Mouse (Mus musculus): ENCODE measurements around the gene Kcnmb3.

Kcnmb3 gene

GRCm38 (mm10) chr3:32495088-32495770 is 3.2 kb upstream of the Kcnmb3 start:
- no peak for DNase-seq

DNA sequence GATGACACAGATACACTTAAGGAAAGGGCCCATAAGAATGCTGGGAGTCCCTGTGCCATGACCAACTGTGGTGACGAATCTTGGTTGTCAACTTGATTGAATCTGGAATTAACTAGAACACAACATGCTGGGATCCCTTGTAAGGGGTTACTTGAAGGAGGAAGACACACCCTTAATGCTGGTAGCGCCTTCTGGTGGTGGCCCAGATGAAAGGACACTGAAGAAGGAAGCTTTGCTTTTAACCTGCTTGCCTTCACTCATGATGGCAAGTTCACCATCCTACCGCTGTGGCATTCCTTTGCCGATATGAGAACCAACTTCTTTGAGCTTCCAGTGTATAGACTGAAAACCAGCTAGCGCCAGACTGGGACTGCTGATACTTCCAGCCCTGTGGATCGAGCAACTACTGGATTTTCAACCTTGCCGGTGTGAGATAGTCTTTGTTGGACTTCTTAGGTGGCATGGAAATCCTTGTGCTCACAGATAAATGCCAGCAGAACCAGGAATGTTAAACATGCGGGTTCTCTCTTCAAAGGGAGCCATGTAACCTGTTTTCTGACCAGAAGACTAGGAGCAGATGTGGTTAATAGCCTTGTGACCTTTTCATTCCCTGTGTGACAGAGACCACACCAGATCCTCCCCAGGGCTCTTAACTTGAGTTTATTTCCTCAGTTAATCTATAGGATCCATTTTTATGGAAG is 2.5 kb upstream of the Kcnmb3 start:
- no peak for DNase-seq

GRCm38 (mm10) chr3:32490928-32491315 is 1.1 kb downstream of the Kcnmb3 start:
- no peak for DNase-seq

DNA sequence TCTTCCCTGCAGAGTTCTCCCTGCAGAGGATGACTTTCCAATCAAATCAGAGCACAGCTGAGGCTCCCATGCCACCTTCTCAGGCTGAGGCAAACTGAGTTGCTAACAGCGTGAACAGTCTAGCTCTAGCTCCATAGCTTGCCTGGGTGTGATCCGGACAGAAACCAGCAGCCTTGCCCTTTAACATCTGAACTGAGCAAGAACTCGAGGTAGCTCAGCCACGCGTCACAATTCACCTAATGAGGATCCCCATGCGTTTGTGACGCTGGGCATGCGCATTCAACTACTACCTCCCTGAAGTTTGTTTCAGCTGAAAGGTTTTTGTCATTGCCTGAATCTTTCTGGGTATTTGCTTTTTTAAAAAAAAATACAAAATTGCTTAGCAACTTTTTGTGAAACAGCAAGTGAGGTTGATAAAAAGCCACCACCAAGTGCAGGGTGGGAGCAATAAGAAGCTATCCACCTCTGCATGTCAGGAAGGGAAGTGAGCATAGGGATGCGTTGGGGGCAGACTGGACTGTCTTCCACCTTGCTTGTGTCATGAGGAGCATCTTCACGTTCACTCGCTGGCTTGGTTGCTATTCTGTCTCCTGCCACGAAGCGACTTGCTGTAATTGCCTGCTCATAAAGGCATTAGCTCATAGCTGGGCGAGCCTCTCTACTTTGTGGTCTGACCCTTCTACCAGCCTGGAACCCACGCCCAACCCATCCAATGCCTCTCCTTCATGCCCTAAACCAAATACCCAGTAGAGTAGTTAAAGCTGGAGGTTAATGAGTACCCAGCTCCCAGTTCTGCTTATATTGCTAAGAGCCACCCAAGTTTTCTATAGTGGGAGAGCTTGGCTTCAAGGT is 1.7 kb downstream of the Kcnmb3 start:
- DNase-seq, result no peak

DNA sequence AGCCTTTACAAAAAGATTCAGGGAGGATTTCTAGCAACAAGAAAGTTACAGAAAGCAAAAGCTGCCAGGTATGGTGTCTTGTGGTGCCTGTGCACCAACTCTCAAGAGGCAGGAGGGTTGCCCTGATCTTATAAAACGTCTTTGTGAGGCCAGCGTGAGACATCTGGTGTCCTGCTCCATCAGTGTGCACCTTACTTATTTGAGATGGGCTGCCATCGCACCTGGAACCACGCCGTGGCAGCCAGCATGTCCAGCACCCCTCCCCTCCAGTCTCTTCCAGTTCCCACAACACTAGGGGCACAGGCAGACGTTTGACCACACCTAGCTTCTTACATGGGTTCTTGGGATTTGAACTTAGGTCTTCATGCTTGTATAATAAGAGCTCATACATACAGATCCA is 3.9 kb downstream of the Kcnmb3 start:
- no peak for DNase-seq

DNA sequence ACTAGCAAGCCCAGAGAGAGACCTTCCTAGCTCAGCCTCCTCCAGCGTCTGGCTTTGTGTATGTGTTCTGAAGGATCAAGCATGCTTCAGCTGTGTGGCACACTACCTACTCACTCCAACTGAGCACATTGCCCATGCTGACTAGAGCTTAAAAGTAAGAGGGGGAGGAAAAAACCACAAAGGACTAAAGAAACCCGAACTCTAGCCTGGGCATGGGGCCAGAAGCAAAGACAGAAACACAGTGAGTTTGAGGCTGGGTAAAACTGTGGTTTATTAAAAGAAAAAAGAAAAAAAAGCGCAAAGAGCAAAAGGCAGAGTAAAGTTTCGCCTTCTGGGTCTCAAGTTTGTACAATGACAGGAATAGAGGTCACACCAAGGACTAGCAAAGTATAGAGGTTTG is 5.5 kb downstream of the Kcnmb3 start:
- no peak for DNase-seq

DNA sequence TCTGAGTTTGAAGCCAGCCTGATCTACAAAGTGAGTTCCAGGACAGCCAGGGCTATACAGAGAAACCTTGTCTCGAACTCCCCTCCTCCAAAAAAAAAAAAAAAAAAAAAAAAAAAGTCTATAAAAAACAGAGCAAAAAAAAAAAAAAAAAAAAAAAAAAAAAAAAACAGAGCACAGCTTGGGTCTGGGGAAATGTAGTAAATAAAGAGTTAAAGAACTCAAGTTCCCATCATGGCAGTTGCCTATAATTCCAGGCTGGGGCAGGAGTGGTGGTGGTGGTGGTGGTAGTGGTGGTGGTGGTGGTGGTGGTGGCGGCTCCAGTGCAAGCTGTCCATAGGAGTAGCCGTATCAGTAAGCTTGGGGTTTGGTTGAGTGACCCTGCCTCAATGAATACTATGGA is 9.0 kb downstream of the Kcnmb3 start:
- no peak for DNase-seq

DNA sequence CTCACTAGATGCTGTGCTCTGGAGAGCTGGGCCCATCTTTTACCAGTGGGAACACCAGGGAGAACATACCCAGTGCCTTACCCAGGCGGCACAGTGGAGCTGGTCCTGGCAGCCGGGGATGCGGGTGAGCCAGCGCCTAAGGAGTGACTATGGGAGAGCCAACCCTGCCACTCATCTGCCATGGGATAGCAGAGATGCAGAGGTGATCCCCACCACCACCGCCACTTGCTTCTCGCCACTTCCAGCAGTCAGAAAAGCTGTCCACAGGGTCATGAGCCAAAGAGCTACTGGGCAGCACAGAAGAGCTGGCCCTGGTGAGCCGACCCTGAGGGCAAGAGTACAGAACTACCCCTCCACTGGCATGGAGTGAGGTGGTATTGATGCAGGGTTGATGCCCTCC is 12.1 kb downstream of the Kcnmb3 start:
- DNase-seq, result no peak

DNA sequence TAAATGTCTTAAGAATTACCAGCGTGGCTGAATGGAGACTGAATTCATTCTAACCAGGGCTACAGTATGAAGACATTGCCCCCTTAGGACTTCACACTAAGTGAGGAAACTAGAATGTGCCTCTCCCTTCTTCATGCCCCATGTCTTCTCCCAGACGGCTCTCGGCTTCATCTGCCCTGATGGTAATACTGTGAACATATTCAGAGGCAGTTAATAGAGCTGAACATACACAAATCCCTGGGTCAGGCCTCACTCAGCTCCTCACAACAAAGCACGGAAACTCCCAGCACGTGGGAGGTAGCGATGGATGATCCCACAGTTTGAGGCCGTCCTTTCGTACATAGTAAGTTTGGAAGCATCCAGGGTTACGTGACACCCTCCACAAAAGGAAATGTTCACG is 18.8 kb downstream of the Kcnmb3 start:
- no peak for DNase-seq

GRCm38 (mm10) chr3:32472191-32472900 is 19.7 kb downstream of the Kcnmb3 start:
- no peak for DNase-seq

DNA sequence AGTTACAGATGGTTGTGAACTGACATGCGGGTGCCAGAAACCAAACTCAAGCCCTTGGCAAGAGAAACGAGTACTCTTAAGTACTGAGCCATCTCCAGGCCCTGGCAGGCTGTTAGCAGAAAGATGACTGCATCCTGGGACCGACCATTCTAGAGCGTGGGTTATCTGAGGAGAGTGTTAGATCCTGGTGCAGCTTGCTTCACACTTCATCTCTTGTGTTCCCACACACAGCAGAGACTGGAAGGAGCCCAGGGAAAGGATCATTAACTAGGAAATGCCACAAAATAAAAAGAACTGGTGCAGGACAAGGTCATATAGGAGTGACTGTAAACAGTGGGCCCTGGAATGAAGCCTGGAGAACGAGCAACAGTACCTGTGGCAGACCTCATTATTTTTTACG is 20.9 kb downstream of the Kcnmb3 start:
- no peak for DNase-seq

- no peak for DNase-seq
Measured at GRCm38 (mm10) chr3:32470449-32470848, 21.6 kb downstream of the Kcnmb3 start.

- DNase-seq, result no peak
Measured at GRCm38 (mm10) chr3:32468411-32468810, 23.6 kb downstream of the Kcnmb3 start.

GRCm38 (mm10) chr3:32467321-32467720 is 24.7 kb downstream of the Kcnmb3 start:
- no peak for DNase-seq

DNA sequence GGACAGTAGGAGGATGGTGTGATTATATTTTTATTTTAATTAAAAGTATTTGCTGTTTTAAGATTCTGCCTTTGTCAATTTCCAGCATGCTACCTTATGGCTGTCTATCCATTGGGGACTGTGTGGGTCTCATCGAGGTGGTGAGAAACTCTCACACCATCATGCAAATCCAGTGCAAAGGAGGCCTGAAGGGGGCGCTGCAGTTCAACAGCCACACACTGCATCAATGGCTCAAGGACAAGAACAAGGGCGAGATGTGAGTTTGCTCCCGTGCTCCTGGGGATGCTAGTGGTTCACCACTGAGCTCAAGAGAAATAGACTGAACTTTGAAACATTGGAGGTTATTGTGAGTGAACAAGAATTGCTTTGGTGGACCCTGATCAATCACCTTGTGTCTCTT is 32.3 kb downstream of the Kcnmb3 start:
- DNase-seq, result peak; percentile 39

GRCm38 (mm10) chr3:32454329-32455021 is 37.6 kb downstream of the Kcnmb3 start:
- peak; percentile 12 for DNase-seq

GRCm38 (mm10) chr3:32441710-32442109 is 50.3 kb downstream of the Kcnmb3 start:
- DNase-seq, result no peak

DNA sequence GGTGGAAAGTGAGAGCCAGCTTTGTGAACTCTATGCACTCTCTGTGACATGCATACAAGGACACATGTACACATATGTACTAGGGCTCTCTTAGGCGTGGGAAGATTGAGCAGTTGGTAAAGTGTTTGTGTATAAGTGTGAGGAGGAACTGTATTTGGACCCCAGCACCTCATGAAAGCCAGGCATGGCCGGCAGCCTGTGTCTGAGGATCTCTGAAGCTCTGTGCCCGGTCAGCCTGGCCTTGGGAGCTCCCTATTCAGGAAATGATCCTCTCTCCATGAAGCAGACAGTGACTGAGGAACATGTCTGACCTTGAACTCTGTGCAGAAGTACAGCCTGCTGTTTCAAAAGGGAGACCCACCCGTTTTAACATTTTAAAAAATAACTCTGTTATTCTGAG is 53.3 kb downstream of the Kcnmb3 start:
- DNase-seq, result no peak

DNA sequence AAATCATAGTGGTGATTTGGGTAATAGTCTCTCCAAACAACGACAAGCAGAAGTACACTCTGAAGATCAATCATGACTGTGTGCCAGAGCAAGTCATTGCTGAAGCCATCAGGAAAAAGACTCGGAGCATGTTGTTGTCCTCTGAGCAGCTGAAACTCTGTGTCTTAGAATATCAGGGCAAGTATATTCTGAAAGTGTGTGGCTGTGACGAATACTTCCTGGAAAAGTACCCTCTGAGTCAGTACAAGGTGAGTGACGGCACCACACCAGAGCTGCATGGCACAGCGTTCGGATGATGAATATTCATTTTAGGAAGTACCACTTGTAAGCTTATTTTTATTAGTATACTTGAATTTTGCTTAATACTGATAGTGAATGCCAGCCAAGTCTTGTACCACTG is 54.2 kb downstream of the Kcnmb3 start:
- DNase-seq, result no peak

- no peak for DNase-seq
Measured at GRCm38 (mm10) chr3:32437297-32437696, 54.7 kb downstream of the Kcnmb3 start.

DNA sequence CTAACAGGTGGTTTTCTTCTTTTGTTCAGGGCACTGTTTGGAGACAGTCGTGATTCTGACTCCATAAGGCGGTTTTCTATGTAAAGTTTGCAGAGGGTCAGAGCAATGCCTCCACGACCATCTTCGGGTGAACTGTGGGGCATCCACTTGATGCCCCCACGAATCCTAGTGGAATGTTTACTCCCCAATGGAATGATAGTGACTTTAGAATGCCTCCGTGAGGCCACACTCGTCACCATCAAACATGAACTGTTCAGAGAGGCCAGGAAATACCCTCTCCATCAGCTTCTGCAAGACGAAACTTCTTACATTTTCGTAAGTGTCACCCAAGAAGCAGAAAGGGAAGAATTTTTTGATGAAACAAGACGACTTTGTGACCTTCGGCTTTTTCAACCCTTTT is 55.9 kb downstream of the Kcnmb3 start:
- no peak for DNase-seq

DNA sequence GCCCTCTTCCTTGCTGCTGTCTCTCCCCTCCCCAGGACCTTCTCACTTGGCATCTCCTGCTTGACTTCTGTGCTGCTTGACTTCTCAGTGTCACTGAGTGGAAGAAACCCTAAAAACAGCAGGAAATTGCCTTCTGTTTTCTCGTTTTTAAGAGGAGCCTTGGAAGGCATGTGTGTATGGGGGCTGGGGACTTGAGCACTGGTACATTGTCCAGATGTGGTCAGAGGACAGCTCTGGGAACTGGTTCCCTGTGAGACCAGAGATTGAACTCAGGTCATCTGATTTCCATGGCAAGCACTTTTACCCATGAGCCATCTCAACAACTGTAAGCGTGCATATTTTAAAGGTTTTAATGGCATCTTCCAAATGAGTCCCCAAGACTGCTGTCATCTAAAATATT is 58.0 kb downstream of the Kcnmb3 start:
- no peak for DNase-seq

- no peak for DNase-seq
Measured at GRCm38 (mm10) chr3:32430394-32430793, 61.6 kb downstream of the Kcnmb3 start.

Data from embryo, embryonic 11 days (tissue).